Mouse (Mus musculus): ENCODE measurements around the gene Gm10061. TPM values are rescaled to one million over a fixed set of nuclear protein-coding genes. Genes with fewer than 3 reads are reported as not detected.

Gm10061 gene
- not detected for polyA plus RNA-seq (2017; shearing (Covaris generic))

DNA sequence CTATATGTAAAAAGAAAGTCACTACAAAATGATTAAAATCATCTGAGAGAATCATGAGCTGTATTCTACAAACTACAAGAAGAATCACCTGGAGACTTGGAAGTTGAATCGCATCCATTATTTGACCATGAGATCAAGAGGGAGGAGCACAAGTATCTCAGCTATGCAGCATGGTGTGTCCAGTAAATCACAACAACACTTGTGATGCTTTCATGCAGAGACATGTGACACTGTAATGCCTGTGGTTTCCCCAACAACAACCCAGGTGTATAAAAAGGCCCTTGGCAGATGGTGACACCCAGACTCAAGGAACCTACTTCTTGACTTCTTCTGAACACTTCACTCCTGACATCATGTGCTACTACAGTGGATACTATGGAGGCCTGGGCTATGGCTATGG, at the start of gene Gm10061:
Gm10061 (plus strand) TSS at position 301 of the 400 bp plus-strand sequence.

DNA sequence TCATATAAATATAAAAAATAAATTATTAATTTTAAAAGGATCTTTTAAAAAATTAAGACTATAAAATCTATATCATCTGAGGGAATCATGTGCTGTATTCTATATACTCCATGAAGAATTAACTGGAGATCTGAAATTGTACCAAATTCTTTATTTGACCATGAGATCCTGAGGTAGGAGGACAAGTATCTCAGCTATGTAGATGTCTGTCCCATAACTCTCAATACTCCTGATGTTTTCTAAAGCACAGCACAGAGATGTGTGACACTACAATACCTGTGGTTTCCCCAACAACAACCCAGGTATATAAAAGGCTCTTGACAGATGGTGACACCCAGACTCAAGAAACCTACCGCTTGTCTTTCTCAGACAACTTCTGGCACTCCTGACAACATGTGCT, 10.3 kb upstream of the Gm10061 start, which contains the start of gene Gm6358:
Gm6358 (plus strand) TSS at position 301 of the 400 bp plus-strand sequence.

DNA sequence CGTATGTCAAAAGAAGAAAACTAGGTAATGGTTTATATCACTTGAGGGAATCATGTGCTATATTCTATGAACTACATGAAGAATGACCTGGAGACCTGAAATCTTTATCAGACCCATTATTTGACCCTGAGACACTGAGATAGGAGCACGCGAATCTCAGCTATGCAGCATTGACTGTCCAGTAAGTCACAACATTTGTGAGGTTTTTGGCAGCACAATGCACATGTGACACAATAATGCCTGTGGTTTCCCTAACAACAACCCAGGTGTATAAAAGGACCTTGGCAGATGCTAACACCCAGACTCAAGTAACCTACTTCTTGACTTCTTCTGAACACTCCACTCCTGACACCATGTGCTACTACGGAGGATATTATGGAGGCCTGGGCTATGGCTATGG, 6.8 kb downstream of the Gm10061 start, which contains the start of gene Gm9789:
Gm9789 (plus strand) TSS at position 301 of the 400 bp plus-strand sequence.

DNA sequence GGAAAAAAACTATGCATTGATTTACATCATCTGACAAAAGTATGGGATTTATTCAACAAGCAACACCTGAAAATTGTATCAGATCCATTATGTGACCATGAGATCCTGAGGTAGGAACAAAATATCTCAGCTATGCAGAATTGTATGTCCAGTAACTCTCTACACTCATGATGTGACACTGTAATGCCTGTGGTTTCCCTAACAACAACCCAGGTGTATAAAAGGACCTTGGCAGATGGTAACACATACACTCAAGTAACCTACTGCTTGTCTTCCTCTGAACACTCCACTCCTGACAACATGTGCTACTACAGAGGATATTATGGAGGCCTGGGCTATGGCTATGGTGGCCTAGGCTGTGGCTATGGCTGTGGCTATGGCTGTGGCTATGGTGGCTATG, 18.3 kb downstream of the Gm10061 start, which contains the start of gene Gm7735:
Gm7735 (plus strand) TSS at position 301 of the 400 bp plus-strand sequence.

DNA sequence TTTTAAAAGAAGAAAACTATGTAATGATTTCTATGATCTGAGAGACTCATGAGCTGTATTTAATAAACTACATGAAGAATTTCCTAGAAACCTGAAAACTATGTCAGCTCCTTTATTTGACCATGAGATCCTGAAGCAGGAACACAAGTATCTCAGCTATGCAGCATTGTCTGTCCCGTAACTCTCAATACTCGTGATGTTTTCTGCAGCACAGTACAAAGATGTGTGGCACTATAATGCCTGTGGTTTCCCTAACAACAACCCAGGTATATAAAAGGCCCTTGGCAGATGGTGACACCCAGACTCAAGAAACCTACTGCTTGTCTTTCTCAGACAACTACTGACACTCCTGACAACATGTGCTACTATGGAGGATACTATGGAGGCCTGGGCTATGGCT, 23.5 kb downstream of the Gm10061 start, which contains the start of gene 1110057P08Rik:
1110057P08Rik (plus strand) TSS at position 301 of the 400 bp plus-strand sequence.

Other genes with a start within 250 kb of the Gm10061 start
- not detected for gene Krtap19-9b, start 218.8 kb upstream of the Gm10061 start, polyA plus RNA-seq (2017; shearing (Covaris generic))
- gene Krtap16-3, start 188.2 kb upstream of the Gm10061 start, polyA plus RNA-seq (2017; shearing (Covaris generic)), result 1 to 10 TPM in 1 of 2 experiments, not detected in 1; 1.1 TPM
- not detected for gene Krtap22-2, start 140.3 kb upstream of the Gm10061 start, polyA plus RNA-seq (2017; shearing (Covaris generic))
- not detected for gene Gm10229, start 135.8 kb upstream of the Gm10061 start, polyA plus RNA-seq (2017; shearing (Covaris generic))
- not detected for gene Krtap6-1, start 119.4 kb upstream of the Gm10061 start, polyA plus RNA-seq (2017; shearing (Covaris generic))
- gene Gm10228, start 109.6 kb upstream of the Gm10061 start, polyA plus RNA-seq (2017; shearing (Covaris generic)), result under 1 TPM in 1 of 2 experiments, not detected in 1; 0.40 TPM
- not detected for gene Krtap6-5, start 103.2 kb upstream of the Gm10061 start, polyA plus RNA-seq (2017; shearing (Covaris generic))
- gene 1110025L11Rik, start 87.1 kb upstream of the Gm10061 start, polyA plus RNA-seq (2017; shearing (Covaris generic)), result not detected
- gene Krtap6-3, start 67.1 kb upstream of the Gm10061 start, polyA plus RNA-seq (2017; shearing (Covaris generic)), result not detected
- not detected for gene Gm6358, start 10.2 kb upstream of the Gm10061 start, polyA plus RNA-seq (2017; shearing (Covaris generic))
- not detected for gene Gm9789, start 6.9 kb downstream of the Gm10061 start, polyA plus RNA-seq (2017; shearing (Covaris generic))
- gene Gm7735, start 18.4 kb downstream of the Gm10061 start, polyA plus RNA-seq (2017; shearing (Covaris generic)), result not detected
- not detected for gene 1110057P08Rik, start 23.6 kb downstream of the Gm10061 start, polyA plus RNA-seq (2017; shearing (Covaris generic))
- not detected for gene Krtap20-2, start 54.8 kb downstream of the Gm10061 start, polyA plus RNA-seq (2017; shearing (Covaris generic))